Mouse (Mus musculus): Measurements from ENCODE around the gene Lmf2. TPM values are rescaled to one million over a fixed set of nuclear protein-coding genes. Genes with fewer than 3 reads are reported as not detected.

The Lmf2 gene
- 10 to 100 TPM; 44.2 to 48.9 TPM for total RNA-seq (2021)

- intact Hi-C loops (cut with DNase I) = loop anchor here (2.0 kb wide), 1 partner anchor 17 kb away; the partner anchor contains the start of gene Sco2
- DNase-seq = peak; percentile 96 to 99
Observed at GRCm38 (mm10) chr15:89355241-89356187, at the start of gene Lmf2, which contains the start of gene Ncaph2. TSS of gene Lmf2 (minus strand) at chr15:89355659. TSS of gene Ncaph2 (plus strand) at chr15:89355719.

- no peak for DNase-seq
- intact Hi-C loops (cut with DNase I) = no loop called here
Observed at GRCm38 (mm10) chr15:89404831-89405623, 49.6 kb upstream of the Lmf2 start.

GRCm38 (mm10) chr15:89402471-89402870 is 47.0 kb upstream of the Lmf2 start:
- no peak for DNase-seq
- intact Hi-C loops (cut with DNase I) = no loop called here

- intact Hi-C loops (cut with DNase I) = no loop called here
- DNase-seq = no peak
Observed at GRCm38 (mm10) chr15:89399716-89400115, 44.3 kb upstream of the Lmf2 start.

- intact Hi-C loops (cut with DNase I) = no loop called here
- DNase-seq = no peak
Observed at GRCm38 (mm10) chr15:89398146-89398545, 42.7 kb upstream of the Lmf2 start.

- intact Hi-C loops (cut with DNase I) = no loop called here
- DNase-seq = no peak
Observed at GRCm38 (mm10) chr15:89396883-89397282, 41.4 kb upstream of the Lmf2 start.

- DNase-seq = no peak
- intact Hi-C loops (cut with DNase I) = no loop called here
Observed at GRCm38 (mm10) chr15:89390081-89390480, 34.6 kb upstream of the Lmf2 start.

- intact Hi-C loops (cut with DNase I) = no loop called here
Observed at GRCm38 (mm10) chr15:89387127-89387526, 31.7 kb upstream of the Lmf2 start.

GRCm38 (mm10) chr15:89384617-89385016 is 29.2 kb upstream of the Lmf2 start, which contains the start of gene Klhdc7b:
TSS of gene Klhdc7b (plus strand) at chr15:89384917.
- intact Hi-C loops (cut with DNase I) = no loop called here
- no peak for DNase-seq

More at GRCm38 (mm10) chr15:89387127-89387526, 31.7 kb upstream of the Lmf2 start:
- DNase-seq = no peak

- intact Hi-C loops (cut with DNase I) = loop anchor here (2.0 to 5.0 kb wide), 2 partner anchors 49 to 148 kb away; partner anchors contain the start of genes C730034F03Rik, Chkb and Gm44502
- peak in 1 of 2 experiments; percentile 35 for DNase-seq
Observed at GRCm38 (mm10) chr15:89379429-89379828, 24.0 kb upstream of the Lmf2 start.

GRCm38 (mm10) chr15:89378831-89379401 is 23.5 kb upstream of the Lmf2 start, which contains the start of gene Odf3b:
TSS of gene Odf3b (minus strand) at chr15:89379282.
- intact Hi-C loops (cut with DNase I) = loop anchor here (2.0 to 5.0 kb wide), 2 partner anchors 50 to 148 kb away; partner anchors contain the start of genes C730034F03Rik, Chkb and Gm44502

GRCm38 (mm10) chr15:89377938-89378828 is 22.7 kb upstream of the Lmf2 start:
- intact Hi-C loops (cut with DNase I) = loop anchor here (2.0 to 5.0 kb wide), 2 partner anchors 51 to 149 kb away; partner anchors contain the start of genes C730034F03Rik, Chkb and Gm44502

More at GRCm38 (mm10) chr15:89378831-89379401, 23.5 kb upstream of the Lmf2 start, which contains the start of gene Odf3b:
- peak; percentile 54 to 57 for DNase-seq

GRCm38 (mm10) chr15:89377362-89377761 is 21.9 kb upstream of the Lmf2 start:
- no peak for DNase-seq
- intact Hi-C loops (cut with DNase I) = loop anchor here (5.0 kb wide), 1 partner anchor 150 kb away; no protein-coding TSS in a partner anchor

More at GRCm38 (mm10) chr15:89377938-89378828, 22.7 kb upstream of the Lmf2 start:
- no peak for DNase-seq

- intact Hi-C loops (cut with DNase I) = loop anchor here (5.0 kb wide), 1 partner anchor 150 kb away; no protein-coding TSS in a partner anchor
- DNase-seq = no peak
Observed at GRCm38 (mm10) chr15:89376957-89377356, 21.5 kb upstream of the Lmf2 start, which contains the start of gene Tymp. TSS of gene Tymp (minus strand) at chr15:89377039.

- intact Hi-C loops (cut with DNase I) = loop anchor here (5.0 kb wide), 1 partner anchor 151 kb away; no protein-coding TSS in a partner anchor
- no peak for DNase-seq
Observed at GRCm38 (mm10) chr15:89376040-89376439, 20.6 kb upstream of the Lmf2 start.

- DNase-seq = no peak
- intact Hi-C loops (cut with DNase I) = loop anchor here (5.0 kb wide), 2 partner anchors 92 to 152 kb away; no protein-coding TSS in a partner anchor
Observed at GRCm38 (mm10) chr15:89374801-89375534, 19.5 kb upstream of the Lmf2 start.

GRCm38 (mm10) chr15:89374340-89374739 is 18.9 kb upstream of the Lmf2 start:
- DNase-seq = no peak
- intact Hi-C loops (cut with DNase I) = loop anchor here (5.0 kb wide), 1 partner anchor 93 kb away; no protein-coding TSS in a partner anchor

- peak; percentile 94 to 98 for DNase-seq
- intact Hi-C loops (cut with DNase I) = loop anchor here (2.0 to 5.0 kb wide), 2 partner anchors 17 to 93 kb away; no protein-coding TSS in a partner anchor
Observed at GRCm38 (mm10) chr15:89373762-89374248, 18.3 kb upstream of the Lmf2 start, which contains the start of gene Sco2. TSS of gene Sco2 (minus strand) at chr15:89373846.

Measured in heart, postnatal 10 days (tissue).